Mouse (Mus musculus): ENCODE results near the gene Asns. TPM values are rescaled to one million over a fixed set of nuclear protein-coding genes. Genes with fewer than 3 reads are reported as not detected.
A peak's percentile ranks its signal among the peaks of the same experiment; 100 is the strongest.

Asns gene
- total RNA-seq (2021) = 1 to 10 TPM; 3.3 to 7.7 TPM
- long read RNA-seq, experiment 1, transcript Asns-201 (12 exons, 2,001 nt) = major isoform, 10 of 12 reads
- long read RNA-seq, experiment 1, partial matches to known transcripts = 0 of 12 reads
- long read RNA-seq, experiment 1, other reads (novel, unspliced or antisense) = 2 of 12 reads
- long read RNA-seq, experiment 2, transcript Asns-201 (12 exons, 2,001 nt) = major isoform, 5 of 5 reads
- long read RNA-seq, experiment 2, partial matches to known transcripts = 0 of 5 reads
- long read RNA-seq, experiment 2, other reads (novel, unspliced or antisense) = 0 of 5 reads

- peak; percentile 48 for DNase-seq
Measured at GRCm38 (mm10) chr6:7692884-7693585, at the start of gene Asns. Gene Asns (minus strand): TSS chr6:7693254.

GRCm38 (mm10) chr6:7741721-7742120 lies 48.7 kb upstream of the Asns start:
- DNase-seq = no peak

- DNase-seq = no peak
Measured at GRCm38 (mm10) chr6:7737842-7738241, 44.8 kb upstream of the Asns start.

- peak; percentile 88 for DNase-seq
Measured at GRCm38 (mm10) chr6:7732754-7733708, 40.0 kb upstream of the Asns start.

GRCm38 (mm10) chr6:7732097-7732496 lies 39.0 kb upstream of the Asns start:
- DNase-seq = no peak

GRCm38 (mm10) chr6:7729128-7729527 lies 36.1 kb upstream of the Asns start:
- DNase-seq = no peak

- no peak for DNase-seq
Measured at GRCm38 (mm10) chr6:7728241-7728640, 35.2 kb upstream of the Asns start.

- DNase-seq = no peak
Measured at GRCm38 (mm10) chr6:7716236-7716635, 23.2 kb upstream of the Asns start.

GRCm38 (mm10) chr6:7714230-7714629 lies 21.2 kb upstream of the Asns start:
- DNase-seq = no peak

GRCm38 (mm10) chr6:7711837-7712330 lies 18.8 kb upstream of the Asns start:
- DNase-seq = no peak

- DNase-seq = no peak
Measured at GRCm38 (mm10) chr6:7708246-7708645, 15.2 kb upstream of the Asns start.

GRCm38 (mm10) chr6:7706796-7707195 lies 13.7 kb upstream of the Asns start:
- no peak for DNase-seq

- DNase-seq = no peak
Measured at GRCm38 (mm10) chr6:7697999-7698699, 5.1 kb upstream of the Asns start.

GRCm38 (mm10) chr6:7697077-7697643 lies 4.1 kb upstream of the Asns start:
- no peak for DNase-seq

- no peak for DNase-seq
Measured at GRCm38 (mm10) chr6:7696641-7697040, 3.6 kb upstream of the Asns start.

GRCm38 (mm10) chr6:7695901-7696300 lies 2.8 kb upstream of the Asns start:
- DNase-seq = no peak

GRCm38 (mm10) chr6:7693666-7694065 lies 612 bp upstream of the Asns start:
- DNase-seq = no peak

- DNase-seq = no peak
Measured at GRCm38 (mm10) chr6:7692451-7692850, 603 bp downstream of the Asns start.

- no peak for DNase-seq
Measured at GRCm38 (mm10) chr6:7692037-7692436, 1.0 kb downstream of the Asns start.

GRCm38 (mm10) chr6:7690456-7690855 lies 2.6 kb downstream of the Asns start:
- DNase-seq = no peak

GRCm38 (mm10) chr6:7689180-7689579 lies 3.9 kb downstream of the Asns start:
- no peak for DNase-seq

GRCm38 (mm10) chr6:7686047-7686446 lies 7.0 kb downstream of the Asns start:
- no peak for DNase-seq
